21 mouse cellular contexts compared by ENCODE assay signal in genomic region chr7:73328653-73329207, GRCm38 (mm10). TPM values are rescaled to one million over a fixed set of nuclear protein-coding genes. Genes with fewer than 3 reads are reported as not detected.
DNase-seq lines count a peak whose midpoint lies in the region; ATAC-seq and TF ChIP-seq lines count a peak whose summit lies in the region.
"Had no signal": no experiment of that assay in that cellular context is flagged by ENCODE, and none has a peak within 500 bp of the region (broad histone marks: within the 10 kb centered on the region; RNA-seq: fewer than 3 reads in every experiment).

No protein-coding gene starts in this region.

- no peaks in the 10 kb centered on the region for H3K9me3 ChIP-seq in kidney, embryonic 15.5 days (replicated peaks)
- H3K9me3 ChIP-seq in midbrain, embryonic 10.5 days (replicated peaks) = peaks cover 10% of the 10 kb centered on the region
- H3K9me3 ChIP-seq in midbrain, embryonic 16.5 days (replicated peaks; ENCODE audit: control insufficient read depth, low read length, poor library complexity, severe bottlenecking) = no peaks in the 10 kb centered on the region
- H3K9me3 ChIP-seq: forebrain, embryonic 13.5 days; heart, embryonic 15.5 days had no signal

- H3ac ChIP-seq in myocyte (ENCODE audit: control insufficient read depth, insufficient read length) = no peak overlapping the region

- no peak for TF ChIP-seq POLR2A in kidney, adult 2 months (IDR thresholded peaks at IDR 0.05; ENCODE audit: low read depth, low read length)
- no peak for TF ChIP-seq POLR2A in myocyte (IDR thresholded peaks at IDR 0.05; ENCODE audit: insufficient read length, low read depth)

- ATAC-seq in kidney, embryonic 15.5 days (replicated peaks; ENCODE audit: low FRiP score) = no peak
- no peak for ATAC-seq in midbrain, embryonic 16.5 days
- ATAC-seq: forebrain, embryonic 13.5 days; hindbrain, embryonic 16.5 days; liver, postnatal 0 days had no signal

- no peak overlapping the region for H3K9ac ChIP-seq in kidney, embryonic 15.5 days
- no peak overlapping the region for H3K9ac ChIP-seq in midbrain, embryonic 16.5 days (ENCODE audit: low read depth, low read length)
- H3K9ac ChIP-seq: forebrain, embryonic 13.5 days; heart, embryonic 15.5 days; liver, postnatal 0 days; midbrain, embryonic 12.5 days had no signal

- no peak for DNase-seq in kidney, adult 2 months
- DNase-seq in midbrain, embryonic 10.5 days (ENCODE audit: low spot score) = no peak
- no peak for DNase-seq in cerebellum, adult 9-10 months
- DNase-seq in urinary bladder, postnatal 36 days (ENCODE audit: low spot score in 2 of 2) = no peak
- DNase-seq: B cell, adult 2 months; cerebellum, adult 2 months; gastrocnemius, postnatal 36 days; heart, postnatal 4 days; kidney, adult 9 months; layer of hippocampus, postnatal 36 days; liver, postnatal 0 days; right cerebral cortex, postnatal 25 days; thymus, postnatal 25 days had no signal

- TF ChIP-seq CTCF in kidney, adult 2 months (conservative IDR thresholded peaks at IDR 0.05; ENCODE audit: insufficient read depth, insufficient read length, low read depth, low read length) = no peak

- H3K27ac ChIP-seq in kidney, embryonic 15.5 days = peak overlapping the region; percentile 41; the same call in 1 of the 2 replicates
- H3K27ac ChIP-seq in kidney, adult 2 months (ENCODE audit: insufficient read depth, low read depth, low read length) = no peak overlapping the region
- peak overlapping the region; percentile 39; the same call in 1 of the 2 replicates for H3K27ac ChIP-seq in midbrain, embryonic 10.5 days (replicated peaks)
- no peak overlapping the region for H3K27ac ChIP-seq in midbrain, embryonic 16.5 days (ENCODE audit: low read length)
- H3K27ac ChIP-seq: forebrain, embryonic 13.5 days; heart, embryonic 15.5 days; midbrain, embryonic 12.5 days had no signal

- peaks cover 48% of the 10 kb centered on the region for H3K4me1 ChIP-seq in kidney, embryonic 15.5 days
- no peaks in the 10 kb centered on the region for H3K4me1 ChIP-seq in kidney, adult 2 months (ENCODE audit: control insufficient read depth, insufficient read depth, low read length)
- peaks cover 35% of the 10 kb centered on the region for H3K4me1 ChIP-seq in midbrain, embryonic 10.5 days
- H3K4me1 ChIP-seq in midbrain, embryonic 16.5 days (ENCODE audit: control insufficient read depth, insufficient read depth, low read length) = no peaks in the 10 kb centered on the region

- 24% methylated on average over 5 of the region's 5 CpGs for WGBS in kidney, embryonic 15.5 days
- WGBS in kidney, adult 2 months = 55% methylated on average over 5 of the region's 5 CpGs
- WGBS in midbrain, embryonic 10.5 days = 62% methylated on average over 5 of the region's 5 CpGs
- 36% methylated on average over 5 of the region's 5 CpGs for WGBS in midbrain, embryonic 16.5 days

- no peak overlapping the region for H3K4me3 ChIP-seq in kidney, embryonic 15.5 days (replicated peaks)
- H3K4me3 ChIP-seq in kidney, adult 2 months (ENCODE audit: insufficient read depth, low read depth, low read length) = no peak overlapping the region
- no peak overlapping the region for H3K4me3 ChIP-seq in midbrain, embryonic 10.5 days
- no peak overlapping the region for H3K4me3 ChIP-seq in midbrain, embryonic 16.5 days (ENCODE audit: low read depth, low read length)
- no peak overlapping the region for H3K4me3 ChIP-seq in myocyte
- H3K4me3 ChIP-seq: erythroblast, embryonic 14.5 days; forebrain, embryonic 13.5 days; heart, embryonic 15.5 days; midbrain, embryonic 12.5 days had no signal

- H3K36me3 ChIP-seq in kidney, embryonic 15.5 days = no peaks in the 10 kb centered on the region
- H3K36me3 ChIP-seq in kidney, adult 2 months (ENCODE audit: control insufficient read depth, insufficient read depth, low read length) = no peaks in the 10 kb centered on the region
- H3K36me3 ChIP-seq in midbrain, embryonic 10.5 days = 0 out of 2 replicates have a peak, but pooled peaks cover 2% of the 10 kb centered on the region
- H3K36me3 ChIP-seq in midbrain, embryonic 16.5 days (ENCODE audit: control insufficient read depth, insufficient read depth, low read length) = no peaks in the 10 kb centered on the region
- no peaks in the 10 kb centered on the region for H3K36me3 ChIP-seq in myocyte (ENCODE audit: control insufficient read depth, insufficient read depth)
- H3K36me3 ChIP-seq: heart, embryonic 15.5 days; midbrain, embryonic 12.5 days had no signal

- no peak overlapping the region for H3K4me2 ChIP-seq in kidney, embryonic 15.5 days
- no peak overlapping the region for H3K4me2 ChIP-seq in midbrain, embryonic 16.5 days (ENCODE audit: low read length)
- peak overlapping the region; percentile 37 for H3K4me2 ChIP-seq in myocyte (ENCODE audit: low read depth)
- H3K4me2 ChIP-seq: forebrain, embryonic 13.5 days; heart, embryonic 15.5 days; midbrain, embryonic 12.5 days had no signal

- no peaks in the 10 kb centered on the region for H3K27me3 ChIP-seq in kidney, embryonic 15.5 days
- H3K27me3 ChIP-seq in kidney, adult 2 months (replicated peaks; ENCODE audit: control insufficient read depth, insufficient read depth, low read length) = no peaks in the 10 kb centered on the region
- H3K27me3 ChIP-seq in midbrain, embryonic 10.5 days (ENCODE audit: low read depth, poor library complexity, severe bottlenecking) = no peaks in the 10 kb centered on the region
- no peaks in the 10 kb centered on the region for H3K27me3 ChIP-seq in midbrain, embryonic 16.5 days (ENCODE audit: control insufficient read depth, insufficient read depth, low read depth, low read length)
- H3K27me3 ChIP-seq in myocyte (ENCODE audit: control insufficient read depth, insufficient read depth, insufficient read length) = no peaks in the 10 kb centered on the region
- H3K27me3 ChIP-seq: forebrain, embryonic 13.5 days; midbrain, embryonic 12.5 days had no signal

- no peaks in the 10 kb centered on the region for H3K79me2 ChIP-seq in myocyte (ENCODE audit: control insufficient read depth, insufficient read depth)

TF ChIP-seq in myocyte, 11 proteins besides CTCF, POLR2A, EP300 and RAD21:
- TF ChIP-seq CEBPB (IDR thresholded peaks at IDR 0.05; ENCODE audit: insufficient read depth, poor library complexity, severe bottlenecking) = no peak
- no peak for TF ChIP-seq TCF3 (IDR thresholded peaks at IDR 0.05; ENCODE audit: insufficient read length, low read depth)
- TF ChIP-seq MYOG (IDR thresholded peaks at IDR 0.05; ENCODE audit: control insufficient read depth in 1 of 3, insufficient read depth in 1 of 3, insufficient read length in 2 of 3, low read depth in 2 of 3) = peak in 1 of 3 experiments; percentile 29
- no peak for TF ChIP-seq MAX (IDR thresholded peaks at IDR 0.05; ENCODE audit: low read depth)
- no peak for TF ChIP-seq SRF (IDR thresholded peaks at IDR 0.05; ENCODE audit: control insufficient read depth, insufficient read length, low read depth)

RNA-seq across cellular contexts. Expression of gene Rgma, which starts 46.6 kb away (rescaled TPM):
- 11.7 and 13.7 TPM in 2 replicates for polyA plus RNA-seq in kidney, embryonic 15.5 days (2015; fragmentation: Nextera tagmentation; extraction: Ambion mirVana)
- 7.2 and 8.7 TPM in 2 replicates for polyA plus RNA-seq in kidney, adult 2 months (2012; rRNA removed)
- polyA plus RNA-seq in midbrain, embryonic 10.5 days (2016; fragmentation: Nextera tagmentation; extraction: Ambion mirVana) = 51.2 and 65.4 TPM in 2 replicates
- 38.4 and 38.6 TPM in 2 replicates for polyA plus RNA-seq in midbrain, embryonic 16.5 days (2015; fragmentation: Nextera tagmentation; extraction: Ambion mirVana)
- polyA plus RNA-seq in myocyte (2012; fragmentation: generic; extraction: Trizol) = 34.0 TPM
- polyA plus RNA-seq: erythroblast, embryonic 14.5 days had no signal

Comparison
In these comparisons a context has a peak if more than half of its experiments do, and no peak if none do; other contexts are left out.
1. H3K27ac ChIP-seq: peak in kidney, embryonic 15.5 days (single experiment) and midbrain, embryonic 10.5 days (single experiment); none in kidney, adult 2 months (single experiment) and midbrain, embryonic 16.5 days (single experiment).